Mouse (Mus musculus) kidney, embryonic 14.5 days (tissue): Measurements from ENCODE around the gene Adprm. TPM values are rescaled to one million over a fixed set of nuclear protein-coding genes. Genes with fewer than 3 reads are reported as not detected.

Experiments
- ATAC-seq: fragments of 200-750 bp; cut with Nextera tagmentation; 2 replicates; pipeline ENCODE4 v1.8.0; 2017; ENCODE audit warnings: moderate number of reproducible peaks, mild to moderate bottlenecking, moderate TSS enrichment, moderate library complexity; ENCODE audit not compliant: low FRiP score, low TSS enrichment
- H3K27ac ChIP-seq: fragments of 300-500 bp; sonication (generic); 2 replicates; pipeline ENCODE4 v1.5.1; 2014; ENCODE audit warnings: low read depth, mild to moderate bottlenecking, low read length, moderate library complexity, mixed read lengths
- H3K27me3 ChIP-seq: fragments of 300-500 bp; sonication (generic); 2 replicates; pipeline ENCODE4 v1.6.1; 2014; ENCODE audit warnings: mild to moderate bottlenecking, low read length; ENCODE audit not compliant: control insufficient read depth, insufficient read depth
- H3K36me3 ChIP-seq: fragments of 300-500 bp; sonication (generic); 2 replicates; pipeline ENCODE4 v1.6.1; 2014; ENCODE audit warnings: low read length, mixed read lengths; ENCODE audit not compliant: control insufficient read depth, insufficient read depth
- H3K4me1 ChIP-seq: fragments of 300-500 bp; sonication (generic); 2 replicates; pipeline ENCODE4 v1.6.1; 2014; ENCODE audit warnings: low read length, mixed read lengths; ENCODE audit not compliant: control insufficient read depth, insufficient read depth
- H3K4me2 ChIP-seq: fragments of 300-500 bp; sonication (generic); replicated peaks from 2 replicates; pipeline ENCODE4 v1.6.1; 2014; ENCODE audit warnings: low read depth, mild to moderate bottlenecking, low read length
- H3K4me3 ChIP-seq: fragments of 300-500 bp; sonication (generic); 2 replicates; pipeline ENCODE4 v1.5.1; 2014; ENCODE audit warnings: mild to moderate bottlenecking, low read length
- H3K9ac ChIP-seq: fragments of 300-500 bp; sonication (generic); 2 replicates; pipeline ENCODE4 v1.6.1; 2014; ENCODE audit warnings: low read depth, mild to moderate bottlenecking, low read length, moderate library complexity
- H3K9me3 ChIP-seq: fragments of 300-500 bp; sonication (generic); 2 replicates; pipeline ENCODE4 v1.6.1; 2016; ENCODE audit warnings: low read length; ENCODE audit not compliant: control insufficient read depth
- WGBS: fragments of 180-500 bp; shearing (Covaris S2); extraction: QIAGEN DNeasy Blood & Tissue Kit; methylation state at CpG from one replicate; pipeline ENCODE4 v1.1.7; 2014; 5-methylcytosine and 5-hydroxymethylcytosine counted together
- polyA plus RNA-seq: library from polyadenylated mRNA; unstranded; fragments of >200 nt; fragmentation: Nextera tagmentation; extraction: Ambion mirVana; gene quantifications from 2 replicates; pipeline ENCODE4 v1.2.1, GENCODE M21; 2014

The Adprm gene
- polyA plus RNA-seq, 1 experiment from 2014 or later, result 27.7 TPM

- Histone ChIP-seq H3K9me3 (no peaks in the 10 kb centered on the region), H3K27me3 (peaks cover 10% of the 10 kb centered on the region), H3K4me1 (no peaks in the 10 kb centered on the region), H3K36me3 (no peaks in the 10 kb centered on the region), H3K4me3 (no peak overlapping the region), H3K4me2 (no peak overlapping the region), H3K27ac (no peak overlapping the region), H3K9ac (no peak overlapping the region)
- 6% methylated on average over 3 of the region's 3 CpGs for WGBS
- peak; percentile 29 for ATAC-seq
Observed at GRCm38 (mm10) chr11:67080168-67080567, 27.8 kb upstream of the Adprm start.

GRCm38 (mm10) chr11:67079740-67080139 is 27.3 kb upstream of the Adprm start:
- Histone ChIP-seq H3K27ac (no peak overlapping the region), H3K9ac (no peak overlapping the region), H3K9me3 (no peaks in the 10 kb centered on the region), H3K36me3 (no peaks in the 10 kb centered on the region), H3K4me3 (no peak overlapping the region), H3K4me2 (no peak overlapping the region), H3K4me1 (no peaks in the 10 kb centered on the region), H3K27me3 (peaks cover 5% of the 10 kb centered on the region)
- WGBS, result 76% methylated on average over 11 of the region's 11 CpGs
- no peak for ATAC-seq

GRCm38 (mm10) chr11:67078888-67079287 is 26.5 kb upstream of the Adprm start:
- Histone ChIP-seq H3K27me3 (no peaks in the 10 kb centered on the region; the same call in 1 of the 2 replicates), H3K4me2 (no peak overlapping the region), H3K9ac (no peak overlapping the region), H3K4me3 (no peak overlapping the region), H3K36me3 (no peaks in the 10 kb centered on the region), H3K27ac (no peak overlapping the region), H3K4me1 (no peaks in the 10 kb centered on the region), H3K9me3 (no peaks in the 10 kb centered on the region)
- no peak for ATAC-seq
- 88% methylated on average over 6 of the region's 6 CpGs for WGBS

DNA sequence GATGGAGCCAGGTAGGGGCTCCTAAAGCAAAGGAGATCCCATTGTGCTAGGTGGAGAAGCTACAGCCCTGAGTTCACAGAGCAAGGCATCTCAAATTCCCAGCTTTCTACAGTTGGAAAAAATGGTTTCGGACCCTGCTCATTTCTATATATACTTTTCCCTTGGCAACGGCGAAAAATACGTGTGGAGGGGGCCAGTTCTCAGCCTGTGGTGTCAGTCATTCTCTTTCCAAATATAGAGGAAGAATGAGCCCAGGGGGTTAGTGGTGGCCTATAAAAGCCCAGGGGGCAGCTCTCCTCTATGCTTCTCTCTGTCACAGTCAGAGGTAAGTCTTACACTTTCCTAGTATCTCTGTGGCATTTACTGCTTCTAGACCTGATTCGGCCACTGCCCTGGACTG is 25.6 kb upstream of the Adprm start, which contains the start of gene Myh3:
Gene Myh3 (plus strand): TSS at position 301 of the 400 bp plus-strand sequence.
- no peak within 1 kb of the TSS for H3K27ac ChIP-seq
- 90% methylated on average over 5 of the region's 5 CpGs for WGBS
- H3K9me3 ChIP-seq, result no peaks in the 10 kb centered on the region
- H3K4me1 ChIP-seq, result no peaks in the 10 kb centered on the region
- no peaks in the 10 kb centered on the region for H3K36me3 ChIP-seq
- ATAC-seq, result no peak
- no peak within 1 kb of the TSS for H3K4me3 ChIP-seq
- H3K9ac ChIP-seq, result no peak within 1 kb of the TSS
- no peaks in the 10 kb centered on the region for H3K27me3 ChIP-seq
- H3K4me2 ChIP-seq, result no peak within 1 kb of the TSS

- Histone ChIP-seq H3K4me1 (no peaks in the 10 kb centered on the region), H3K9me3 (no peaks in the 10 kb centered on the region), H3K4me2 (no peak overlapping the region), H3K36me3 (no peaks in the 10 kb centered on the region), H3K27me3 (no peaks in the 10 kb centered on the region), H3K4me3 (no peak overlapping the region), H3K27ac (no peak overlapping the region), H3K9ac (no peak overlapping the region)
- whole genome bisulfite sequencing, result 62% methylated on average over 3 of the region's 3 CpGs
- no peak for ATAC-seq
Observed at GRCm38 (mm10) chr11:67077435-67077834, 25.0 kb upstream of the Adprm start.

DNA sequence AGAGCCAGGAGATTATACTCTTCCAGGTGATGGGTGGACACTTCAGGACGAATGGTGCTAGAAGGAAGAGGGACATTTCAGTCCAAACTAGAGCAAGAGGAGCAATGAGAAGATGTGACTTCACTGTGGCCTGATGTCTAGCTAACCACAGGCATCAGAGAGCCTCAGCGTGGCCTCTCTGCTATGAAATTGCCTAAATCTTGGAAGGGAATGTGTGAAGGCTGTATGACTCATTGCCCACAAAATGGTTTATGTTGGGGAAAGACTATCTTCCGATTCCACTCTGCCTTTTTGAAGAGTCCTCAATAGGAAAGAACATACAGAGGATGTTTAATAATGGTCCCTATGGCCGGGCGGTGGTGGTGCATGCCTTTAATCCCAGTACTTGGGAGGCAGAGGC is 24.4 kb upstream of the Adprm start:
- Histone ChIP-seq H3K27ac (no peak overlapping the region), H3K9me3 (no peaks in the 10 kb centered on the region), H3K36me3 (no peaks in the 10 kb centered on the region), H3K9ac (no peak overlapping the region), H3K4me1 (no peaks in the 10 kb centered on the region), H3K4me2 (no peak overlapping the region), H3K4me3 (no peak overlapping the region), H3K27me3 (no peaks in the 10 kb centered on the region)
- 88% methylated on average over 5 of the region's 5 CpGs for WGBS
- no peak for ATAC-seq

DNA sequence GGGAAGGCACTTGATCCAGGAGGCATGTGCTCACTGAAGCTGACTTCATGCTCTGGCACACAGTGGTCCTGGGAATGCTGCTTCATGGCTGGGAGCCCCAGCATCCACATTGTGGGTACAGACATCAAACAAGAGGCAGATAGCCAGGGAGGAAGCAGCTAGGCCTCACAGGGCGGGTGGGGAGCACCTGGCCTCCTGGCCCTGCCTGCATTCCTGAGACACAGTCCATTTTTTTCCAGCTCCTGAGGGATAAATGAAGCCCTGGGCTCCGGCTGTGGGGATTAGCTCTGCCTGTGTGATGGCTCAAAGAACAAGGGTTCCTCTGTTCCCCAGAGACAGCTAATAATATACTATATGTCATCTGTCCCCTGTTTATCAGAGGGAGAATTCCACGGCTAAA is 22.6 kb upstream of the Adprm start:
- Histone ChIP-seq H3K9ac (no peak overlapping the region), H3K4me1 (no peaks in the 10 kb centered on the region), H3K4me3 (no peak overlapping the region), H3K4me2 (no peak overlapping the region), H3K27me3 (no peaks in the 10 kb centered on the region), H3K36me3 (no peaks in the 10 kb centered on the region), H3K27ac (no peak overlapping the region), H3K9me3 (no peaks in the 10 kb centered on the region)
- ATAC-seq, result 0 out of 2 replicates have a peak, but pooled peaks have one; percentile 52
- 39% methylated on average over 3 of the region's 3 CpGs for WGBS

DNA sequence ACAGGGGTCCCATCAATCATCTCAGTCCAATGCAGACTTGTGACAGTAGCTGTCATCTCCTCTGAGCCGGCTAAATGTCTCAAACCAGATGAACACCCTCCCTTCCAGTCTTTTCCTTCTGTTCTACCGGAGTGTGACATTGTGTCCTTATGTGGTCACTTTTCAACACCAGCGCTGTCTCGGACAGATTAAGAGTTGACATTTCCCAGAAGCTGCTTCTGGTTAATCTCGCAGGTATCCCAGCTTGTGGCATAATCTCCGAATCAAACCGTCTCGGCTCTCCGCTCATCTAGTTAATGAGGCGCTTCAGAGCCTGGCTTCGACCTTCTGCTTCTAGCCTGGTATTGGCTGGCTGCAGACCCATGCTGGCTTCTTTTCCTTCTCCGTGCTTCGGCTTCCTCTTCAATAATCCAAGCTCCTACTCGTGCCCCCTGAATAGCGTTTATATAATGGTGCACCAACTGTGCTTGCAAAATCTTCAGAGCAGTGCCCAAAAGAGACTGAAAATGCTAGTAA is 20.3 kb upstream of the Adprm start:
- Histone ChIP-seq H3K9me3 (no peaks in the 10 kb centered on the region), H3K9ac (no peak overlapping the region), H3K4me3 (no peak overlapping the region), H3K4me2 (no peak overlapping the region), H3K27ac (no peak overlapping the region), H3K27me3 (no peaks in the 10 kb centered on the region), H3K36me3 (no peaks in the 10 kb centered on the region), H3K4me1 (no peaks in the 10 kb centered on the region)
- ATAC-seq, result no peak
- 66% methylated on average over 15 of the region's 15 CpGs for WGBS

GRCm38 (mm10) chr11:67067741-67068140 is 15.3 kb upstream of the Adprm start:
- Histone ChIP-seq H3K9me3 (no peaks in the 10 kb centered on the region), H3K4me3 (no peak overlapping the region), H3K27ac (no peak overlapping the region), H3K4me2 (no peak overlapping the region), H3K4me1 (no peaks in the 10 kb centered on the region), H3K36me3 (peaks cover 37% of the 10 kb centered on the region), H3K9ac (no peak overlapping the region), H3K27me3 (no peaks in the 10 kb centered on the region)
- no peak for ATAC-seq
- WGBS, result 89% methylated on average over 3 of the region's 3 CpGs
